Mouse (Mus musculus): ENCODE measurements at regions not wholly inside any gene's neighbourhood (a gene's known extent, or its start where the extent isn't known, plus 50 kb on each side); places are given as distances from the start of the nearest gene placed in this dataset.

DNA sequence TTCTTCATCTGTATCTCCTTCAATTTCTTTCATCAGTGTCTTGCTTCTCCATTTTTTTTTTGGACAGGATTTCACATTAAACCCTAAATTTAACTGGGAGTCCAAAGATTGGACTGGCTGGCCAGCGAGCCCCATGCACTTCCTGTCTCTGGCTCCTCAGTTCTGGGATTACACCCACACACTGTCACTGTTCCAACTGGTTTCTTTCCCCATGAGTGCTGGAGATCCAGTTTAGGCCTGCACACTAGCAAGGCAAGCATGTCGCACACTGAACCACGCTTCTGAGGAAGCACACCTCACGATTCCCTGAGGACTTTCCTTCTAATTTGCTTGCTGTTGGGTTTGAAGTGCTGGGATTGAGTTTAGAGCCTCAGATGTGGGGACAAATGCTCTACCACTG is 50.5 kb upstream of the Sash1 start:
- TF ChIP-seq POLR2A (IDR thresholded peaks at IDR 0.05; ENCODE audit: insufficient read depth, low read depth, low read length): no peak
- TF ChIP-seq CTCF (IDR thresholded peaks at IDR 0.05): no peak

All from heart, adult 2 months (tissue).